Mouse (Mus musculus) intestine, embryonic 16.5 days (tissue): ENCODE data around the gene 4930430A15Rik. TPM values are rescaled to one million over a fixed set of nuclear protein-coding genes. Genes with fewer than 3 reads are reported as not detected.

ENCODE experiments used
- ATAC-seq: fragments of 200-750 bp; cut with Nextera tagmentation; 2 replicates; pipeline ENCODE4 v1.8.0; 2017; ENCODE audit warnings: moderate TSS enrichment, moderate library complexity
- H3K27ac ChIP-seq: fragments of 300-500 bp; sonication (generic); 2 replicates; pipeline ENCODE4 v1.5.1; 2014; ENCODE audit warnings: mild to moderate bottlenecking, low read length
- H3K27me3 ChIP-seq: fragments of 300-500 bp; sonication (generic); replicated peaks from 2 replicates; pipeline ENCODE4 v1.6.1; 2014; ENCODE audit warnings: low read length, control low read depth, mixed read lengths; ENCODE audit not compliant: control insufficient read depth, insufficient read depth
- H3K36me3 ChIP-seq: fragments of 300-500 bp; sonication (generic); 2 replicates; pipeline ENCODE4 v1.6.1; 2014; ENCODE audit warnings: low read length, control low read depth; ENCODE audit not compliant: control insufficient read depth, insufficient read depth
- H3K4me1 ChIP-seq: fragments of 300-500 bp; sonication (generic); 2 replicates; pipeline ENCODE4 v1.6.1; 2014; ENCODE audit warnings: low read length, control low read depth, mixed read lengths; ENCODE audit not compliant: control insufficient read depth, insufficient read depth
- H3K4me2 ChIP-seq: fragments of 300-500 bp; sonication (generic); 2 replicates; pipeline ENCODE4 v1.6.1; 2014; ENCODE audit warnings: low read depth, low read length, control low read depth
- H3K4me3 ChIP-seq: fragments of 300-500 bp; sonication (generic); 2 replicates; pipeline ENCODE4 v1.5.1; 2014; ENCODE audit warnings: mild to moderate bottlenecking, low read length
- H3K9ac ChIP-seq: fragments of 300-500 bp; sonication (generic); 2 replicates; pipeline ENCODE4 v1.6.1; 2014; ENCODE audit warnings: low read depth, low read length
- H3K9me3 ChIP-seq: fragments of 300-500 bp; sonication (generic); 2 replicates; pipeline ENCODE4 v1.6.1; 2016; ENCODE audit warnings: low read length, control low read depth; ENCODE audit not compliant: control insufficient read depth
- WGBS: fragments of 180-500 bp; shearing (Covaris S2); extraction: QIAGEN DNeasy Blood & Tissue Kit; methylation state at CpG from one replicate; pipeline ENCODE4 v1.1.7; 2014; 5-methylcytosine and 5-hydroxymethylcytosine counted together
- polyA plus RNA-seq: library from polyadenylated mRNA; unstranded; fragments of >200 nt; fragmentation: Nextera tagmentation; extraction: Ambion mirVana; gene quantifications from 2 replicates; pipeline ENCODE4 v1.2.1, GENCODE M21; 2015

4930430A15Rik gene
- polyA plus RNA-seq = not detected in 2 replicates

DNA sequence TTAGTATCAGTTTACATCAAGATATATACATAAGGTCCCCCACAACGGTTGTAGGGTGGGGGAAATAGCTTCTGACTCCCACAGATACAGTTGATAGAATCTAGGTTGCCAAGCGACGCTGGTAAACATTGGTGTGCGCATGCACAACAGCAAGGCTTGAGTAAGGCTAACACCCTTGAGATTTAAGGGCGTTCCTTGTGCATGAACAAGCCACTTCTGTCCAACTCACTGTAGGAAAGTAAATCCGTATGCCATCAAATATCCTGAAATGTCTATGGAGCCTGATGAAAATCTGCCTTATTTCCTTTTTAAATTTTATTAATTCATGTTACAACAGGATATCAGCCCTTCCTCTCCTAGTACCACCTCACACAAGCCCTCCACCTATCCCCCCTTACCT is at the start of gene 4930430A15Rik:
Gene 4930430A15Rik (minus strand): TSS at position 101 of the 400 bp plus-strand sequence.
- ATAC-seq = no peak
- no peak within 1 kb of the TSS for H3K9ac ChIP-seq
- H3K4me2 ChIP-seq = no peak within 1 kb of the TSS
- no peak within 1 kb of the TSS for H3K27ac ChIP-seq
- 83% methylated on average over 6 of the region's 6 CpGs for WGBS
- H3K27me3 ChIP-seq = no peaks in the 10 kb centered on the region
- no peaks in the 10 kb centered on the region for H3K9me3 ChIP-seq
- H3K4me3 ChIP-seq = no peak within 1 kb of the TSS
- no peaks in the 10 kb centered on the region for H3K4me1 ChIP-seq
- H3K36me3 ChIP-seq = no peaks in the 10 kb centered on the region

DNA sequence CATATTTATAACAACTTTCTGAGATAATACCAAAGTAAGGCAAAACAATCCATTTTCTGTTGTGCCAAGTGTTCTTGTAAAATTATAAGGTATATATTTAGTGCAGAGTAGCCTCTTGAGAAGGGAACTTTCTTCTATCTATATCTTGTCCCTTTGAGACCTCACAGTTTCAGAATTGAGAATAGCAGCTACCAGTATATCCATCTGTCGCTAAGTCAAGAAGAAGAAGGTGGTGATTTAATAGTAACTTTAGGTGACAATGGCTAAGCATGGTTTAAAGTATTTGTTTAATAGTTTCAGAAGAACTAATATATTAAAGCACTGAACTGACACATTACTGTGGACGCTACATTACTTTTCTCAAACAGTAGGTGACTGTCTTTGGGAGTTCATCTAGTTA is 44.6 kb upstream of the 4930430A15Rik start, which contains the start of gene Olfr1277:
Gene Olfr1277 (minus strand): TSS at position 101 of the 400 bp plus-strand sequence.
- ATAC-seq = no peak
- H3K4me3 ChIP-seq = no peak within 1 kb of the TSS
- no peaks in the 10 kb centered on the region for H3K27me3 ChIP-seq
- no peaks in the 10 kb centered on the region for H3K9me3 ChIP-seq
- no peak within 1 kb of the TSS for H3K27ac ChIP-seq
- H3K9ac ChIP-seq = no peak within 1 kb of the TSS
- H3K4me1 ChIP-seq = no peaks in the 10 kb centered on the region
- 80% methylated on average over 2 of the region's 2 CpGs for WGBS
- H3K4me2 ChIP-seq = no peak within 1 kb of the TSS
- no peaks in the 10 kb centered on the region for H3K36me3 ChIP-seq

DNA sequence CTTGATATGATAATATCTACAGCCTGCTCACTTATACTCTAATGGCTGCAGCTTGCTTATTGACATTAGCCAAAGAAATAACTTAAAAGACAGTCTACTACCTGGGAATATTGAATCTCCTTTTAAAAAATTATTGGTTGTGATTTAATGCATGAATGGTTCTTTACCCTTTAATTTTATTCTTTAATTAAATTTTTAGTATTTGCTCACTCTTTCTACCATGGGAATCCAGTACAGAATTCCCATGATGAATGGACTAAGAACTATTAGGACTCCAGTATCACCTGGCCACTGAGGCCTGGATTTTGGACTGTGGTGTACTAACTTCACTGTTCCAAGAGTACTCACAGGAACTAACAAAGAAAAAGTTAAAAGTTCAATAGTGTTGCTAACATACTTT is 24.8 kb upstream of the 4930430A15Rik start, which contains the start of gene Olfr1276:
Gene Olfr1276 (plus strand): TSS at position 301 of the 400 bp plus-strand sequence.
- no peak within 1 kb of the TSS for H3K9ac ChIP-seq
- no peaks in the 10 kb centered on the region for H3K9me3 ChIP-seq
- H3K4me2 ChIP-seq = no peak within 1 kb of the TSS
- no peaks in the 10 kb centered on the region for H3K36me3 ChIP-seq
- H3K27ac ChIP-seq = no peak within 1 kb of the TSS
- no peaks in the 10 kb centered on the region for H3K27me3 ChIP-seq
- H3K4me1 ChIP-seq = no peaks in the 10 kb centered on the region
- ATAC-seq = no peak
- H3K4me3 ChIP-seq = no peak within 1 kb of the TSS

DNA sequence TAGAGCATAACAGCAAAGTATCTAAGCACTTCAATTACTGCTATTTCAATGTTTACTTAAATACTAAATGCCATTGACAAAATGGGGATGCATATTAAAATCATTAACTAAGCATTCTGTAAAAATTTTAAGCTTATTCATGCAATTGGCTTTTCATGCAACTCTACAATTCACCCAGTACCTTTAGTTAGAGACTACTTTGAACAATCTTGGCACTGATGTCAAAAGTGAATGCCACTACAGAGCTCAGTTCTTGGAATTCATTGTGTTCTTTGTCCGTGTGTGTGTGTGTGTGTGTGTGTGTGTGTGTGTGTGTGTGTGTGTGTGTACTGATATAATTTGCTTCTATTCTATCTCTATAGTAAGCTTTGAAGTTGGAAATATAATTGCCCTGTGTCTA is 5.8 kb upstream of the 4930430A15Rik start, which contains the start of gene Olfr1275:
Gene Olfr1275 (minus strand): TSS at position 101 of the 400 bp plus-strand sequence.
- Histone ChIP-seq H3K9me3 (no peaks in the 10 kb centered on the region), H3K4me1 (no peaks in the 10 kb centered on the region), H3K4me2 (no peak within 1 kb of the TSS), H3K9ac (no peak within 1 kb of the TSS), H3K36me3 (no peaks in the 10 kb centered on the region), H3K4me3 (no peak within 1 kb of the TSS), H3K27ac (no peak within 1 kb of the TSS), H3K27me3 (no peaks in the 10 kb centered on the region)
- ATAC-seq = no peak
- WGBS = 86% methylated on average over 1 of the region's 1 CpGs

DNA sequence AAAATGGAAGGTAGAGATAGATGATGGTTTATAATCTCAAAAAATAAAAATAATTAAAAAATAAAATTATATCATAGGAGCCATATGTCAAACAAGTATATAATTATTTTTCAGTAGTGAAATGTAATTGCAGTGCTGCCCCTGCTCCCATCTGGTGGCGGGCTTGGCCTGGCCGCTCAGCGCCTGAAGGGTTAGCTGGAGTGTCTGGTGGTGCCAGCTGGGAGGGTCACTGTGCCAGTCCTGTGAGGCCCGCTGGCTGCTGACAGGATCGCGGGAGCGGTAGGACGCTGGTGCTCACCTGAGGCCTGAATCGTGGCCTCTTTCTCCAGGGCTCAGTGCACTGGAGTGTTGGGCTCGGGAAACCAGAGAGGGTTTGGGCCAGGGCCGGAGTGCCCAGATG is 47.3 kb downstream of the 4930430A15Rik start:
- Histone ChIP-seq H3K27me3 (no peaks in the 10 kb centered on the region), H3K4me3 (no peak overlapping the region), H3K9me3 (0 out of 2 replicates have a peak, but pooled peaks cover 2% of the 10 kb centered on the region), H3K4me2 (no peak overlapping the region), H3K36me3 (no peaks in the 10 kb centered on the region), H3K4me1 (no peaks in the 10 kb centered on the region), H3K9ac (no peak overlapping the region), H3K27ac (no peak overlapping the region)
- 92% methylated on average over 11 of the region's 11 CpGs for WGBS
- ATAC-seq = no peak

DNA sequence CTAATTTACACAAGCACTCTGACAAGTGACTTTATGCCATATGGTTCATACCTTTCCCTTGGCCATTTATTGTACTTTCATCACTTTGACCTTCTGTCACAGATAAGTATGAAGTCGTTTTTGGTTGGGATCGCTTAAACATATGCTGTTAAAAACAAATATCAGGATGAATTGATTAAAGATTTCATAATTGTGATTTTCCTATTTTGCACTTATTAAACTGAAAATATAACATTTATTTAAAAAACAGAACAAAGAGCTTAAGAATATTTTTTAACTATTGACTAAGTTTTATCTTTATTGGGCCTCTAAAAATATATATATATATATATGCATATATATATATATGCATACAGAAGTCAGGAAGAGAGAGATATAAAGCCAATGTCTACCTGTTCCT is 76.6 kb downstream of the 4930430A15Rik start, which contains the start of gene Gm15130:
Gene Gm15130 (minus strand): TSS at position 101 of the 400 bp plus-strand sequence.
- H3K4me3 ChIP-seq = no peak within 1 kb of the TSS
- no peaks in the 10 kb centered on the region for H3K4me1 ChIP-seq
- no peaks in the 10 kb centered on the region for H3K36me3 ChIP-seq
- H3K27ac ChIP-seq = no peak within 1 kb of the TSS
- no peak within 1 kb of the TSS for H3K9ac ChIP-seq
- H3K4me2 ChIP-seq = no peak within 1 kb of the TSS
- ATAC-seq = no peak
- no peaks in the 10 kb centered on the region for H3K9me3 ChIP-seq
- 67% methylated on average over 2 of the region's 2 CpGs for WGBS
- H3K27me3 ChIP-seq = no peaks in the 10 kb centered on the region

DNA sequence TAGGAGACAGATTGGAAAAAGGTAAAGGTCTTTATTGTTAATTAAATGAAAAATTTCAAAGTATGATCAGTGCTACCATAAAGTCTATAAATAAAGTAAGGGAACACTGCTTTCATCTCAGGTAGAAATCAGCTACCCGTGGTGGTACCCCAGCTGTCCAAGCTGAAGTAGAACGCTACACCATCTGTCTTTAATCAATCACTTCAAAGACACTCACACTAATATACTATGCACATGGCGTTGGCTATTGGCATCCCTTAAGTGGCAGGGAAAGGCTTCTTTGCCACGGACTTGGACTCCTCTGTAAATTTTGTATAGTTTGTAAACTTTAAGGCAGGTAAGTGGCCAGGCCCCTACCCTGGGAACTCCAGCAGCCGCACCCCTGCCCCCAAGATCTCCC is 93.7 kb downstream of the 4930430A15Rik start:
- WGBS = 68% methylated on average over 5 of the region's 5 CpGs
- Histone ChIP-seq H3K9ac (no peak overlapping the region), H3K27me3 (no peaks in the 10 kb centered on the region), H3K4me3 (no peak overlapping the region), H3K27ac (no peak overlapping the region), H3K9me3 (no peaks in the 10 kb centered on the region), H3K4me1 (no peaks in the 10 kb centered on the region), H3K4me2 (no peak overlapping the region), H3K36me3 (no peaks in the 10 kb centered on the region)
- ATAC-seq = no peak

Other genes starting within 250 kb of the 4930430A15Rik start
- gene Gm13941, start 123.6 kb downstream of the 4930430A15Rik start, polyA plus RNA-seq = not detected in 2 replicates
- not detected in 2 replicates for gene Gm15130, start 76.7 kb downstream of the 4930430A15Rik start, polyA plus RNA-seq
- gene Olfr1275, start 5.7 kb upstream of the 4930430A15Rik start, polyA plus RNA-seq = not detected in 2 replicates
- not detected in 2 replicates for gene Olfr1276, start 24.9 kb upstream of the 4930430A15Rik start, polyA plus RNA-seq
- not detected in 2 replicates for gene Olfr1277, start 44.5 kb upstream of the 4930430A15Rik start, polyA plus RNA-seq
- not detected in 2 replicates for gene Olfr1278, start 60.5 kb upstream of the 4930430A15Rik start, polyA plus RNA-seq
- not detected in 2 replicates for gene Olfr1279, start 71.0 kb upstream of the 4930430A15Rik start, polyA plus RNA-seq
- gene Olfr1280, start 84.4 kb upstream of the 4930430A15Rik start, polyA plus RNA-seq = not detected in 2 replicates
- gene Olfr1281, start 96.9 kb upstream of the 4930430A15Rik start, polyA plus RNA-seq = not detected in 2 replicates
- gene Olfr1282, start 106.5 kb upstream of the 4930430A15Rik start, polyA plus RNA-seq = not detected in 2 replicates
- not detected in 2 replicates for gene Olfr1283, start 137.2 kb upstream of the 4930430A15Rik start, polyA plus RNA-seq
- not detected in 2 replicates for gene Olfr1284, start 145.9 kb upstream of the 4930430A15Rik start, polyA plus RNA-seq
- gene Olfr1286, start 193.5 kb upstream of the 4930430A15Rik start, polyA plus RNA-seq = not detected in 2 replicates
- gene Olfr1287, start 219.5 kb upstream of the 4930430A15Rik start, polyA plus RNA-seq = not detected in 2 replicates
- not detected in 2 replicates for gene Olfr1288, start 244.5 kb upstream of the 4930430A15Rik start, polyA plus RNA-seq